9 mouse cellular contexts compared by ENCODE assay signal in genomic region chr2:25197191-25197590, GRCm38 (mm10). TPM values are rescaled to one million over a fixed set of nuclear protein-coding genes. Genes with fewer than 3 reads are reported as not detected.
DNase-seq lines count a peak whose midpoint lies in the region; ATAC-seq and TF ChIP-seq lines count a peak whose summit lies in the region.
"Had no signal": no experiment of that assay in that cellular context is flagged by ENCODE, and none has a peak within 500 bp of the region (broad histone marks: within the 10 kb centered on the region; RNA-seq: fewer than 3 reads in every experiment).

No protein-coding gene starts in this region.

- H3K4me1 ChIP-seq in kidney, postnatal 0 days (replicated peaks; ENCODE audit: insufficient read depth, low read length) = peaks cover 14% of the 10 kb centered on the region
- H3K4me1 ChIP-seq in bone marrow, adult 2 months (ENCODE audit: control insufficient read depth, insufficient read depth, low read length) = peaks cover 14% of the 10 kb centered on the region
- peaks cover 32% of the 10 kb centered on the region for H3K4me1 ChIP-seq in intestine, embryonic 16.5 days (ENCODE audit: control insufficient read depth, insufficient read depth, low read length)

- no peak for ATAC-seq in kidney, postnatal 0 days (replicated peaks; ENCODE audit: low FRiP score, low read depth)
- ATAC-seq in intestine, embryonic 16.5 days = 0 out of 2 replicates have a peak, but pooled peaks have one; percentile 9

- H3K36me3 ChIP-seq in kidney, postnatal 0 days (ENCODE audit: insufficient read depth, low read length) = peaks cover 21% of the 10 kb centered on the region
- H3K36me3 ChIP-seq in intestine, embryonic 16.5 days (ENCODE audit: control insufficient read depth, insufficient read depth, low read length) = no peaks in the 10 kb centered on the region; the same call in 1 of the 2 replicates

- 0 out of 2 replicates have a peak overlapping the region, but pooled peaks have one; percentile 14 for H3K9ac ChIP-seq in kidney, postnatal 0 days (ENCODE audit: low read depth, low read length)
- H3K9ac ChIP-seq in intestine, embryonic 16.5 days (ENCODE audit: low read depth, low read length) = peak overlapping the region; percentile 68
- H3K9ac ChIP-seq: neural tube, embryonic 13.5 days had no signal

- H3K4me2 ChIP-seq in kidney, postnatal 0 days (ENCODE audit: low read length) = peak overlapping the region; percentile 65
- peak overlapping the region; percentile 76 for H3K4me2 ChIP-seq in intestine, embryonic 16.5 days (ENCODE audit: low read depth, low read length)

- no peak for TF ChIP-seq CTCF in kidney, postnatal 0 days (IDR thresholded peaks at IDR 0.05; ENCODE audit: low read depth)
- no peak for TF ChIP-seq CTCF in bone marrow, adult 2 months (IDR thresholded peaks at IDR 0.05; ENCODE audit: control insufficient read depth, insufficient read depth, low read length)

- no peaks in the 10 kb centered on the region for H3K27me3 ChIP-seq in kidney, postnatal 0 days (ENCODE audit: insufficient read depth, low read length)
- no peaks in the 10 kb centered on the region for H3K27me3 ChIP-seq in intestine, embryonic 16.5 days (replicated peaks; ENCODE audit: control insufficient read depth, insufficient read depth, low read length)

- H3K9me3 ChIP-seq in kidney, postnatal 0 days (replicated peaks; ENCODE audit: low read length) = no peaks in the 10 kb centered on the region
- no peaks in the 10 kb centered on the region for H3K9me3 ChIP-seq in intestine, embryonic 16.5 days (ENCODE audit: control insufficient read depth, low read length)
- H3K9me3 ChIP-seq: neural tube, embryonic 13.5 days had no signal

- 22% methylated on average over 2 of the region's 2 CpGs for WGBS in kidney, postnatal 0 days
- WGBS in bone marrow, adult 2 months = 16% methylated on average over 2 of the region's 2 CpGs
- 33% methylated on average over 2 of the region's 2 CpGs for WGBS in intestine, embryonic 16.5 days

- DNase-seq in kidney, postnatal 0 days (ENCODE audit: low spot score) = no peak
- DNase-seq in kidney, postnatal 10 days = no peak
- DNase-seq in lung, postnatal 14 days = peak; percentile 24
- no peak for DNase-seq in left cerebral cortex, adult 11 months (ENCODE audit: low spot score)
- DNase-seq in ovary, adult 18-20 months (ENCODE audit: low spot score) = no peak
- no peak for DNase-seq in right cerebral cortex, adult 2 months (ENCODE audit: low spot score in 2 of 2)

- peak overlapping the region; percentile 91 for H3K27ac ChIP-seq in kidney, postnatal 0 days
- H3K27ac ChIP-seq in bone marrow, adult 2 months (ENCODE audit: control insufficient read depth, insufficient read depth, low read depth, low read length, poor library complexity) = peak overlapping the region; percentile 93
- peak overlapping the region; percentile 86 for H3K27ac ChIP-seq in intestine, embryonic 16.5 days (ENCODE audit: low read length)
- H3K27ac ChIP-seq: neural tube, embryonic 13.5 days had no signal

- H3K4me3 ChIP-seq in kidney, postnatal 0 days (replicated peaks; ENCODE audit: low read depth, low read length) = no peak overlapping the region
- H3K4me3 ChIP-seq in bone marrow, adult 2 months (replicated peaks; ENCODE audit: control insufficient read depth, low read depth, low read length) = peak overlapping the region; percentile 86
- H3K4me3 ChIP-seq in intestine, embryonic 16.5 days (ENCODE audit: low read length) = peak overlapping the region; percentile 54; the same call in 1 of the 2 replicates
- H3K4me3 ChIP-seq: neural tube, embryonic 13.5 days had no signal

- no peak for TF ChIP-seq POLR2A in bone marrow, adult 2 months (IDR thresholded peaks at IDR 0.05; ENCODE audit: borderline replicate concordance, control insufficient read depth, low read depth, low read length)

RNA-seq across cellular contexts. Expression of gene Tor4a, which starts 0.5 kb away (rescaled TPM):
- polyA plus RNA-seq in kidney, postnatal 0 days (2015; fragmentation: Nextera tagmentation; extraction: Ambion mirVana) = 10.8 and 12.0 TPM in 2 replicates
- 3.9 and 8.9 TPM in 2 replicates for polyA plus RNA-seq in bone marrow, adult 2 months (2011; ENCODE audit: insufficient read depth, insufficient read length, low replicate concordance, missing spikeins)
- 23.0 and 23.4 TPM in 2 replicates for polyA plus RNA-seq in intestine, embryonic 16.5 days (2015; fragmentation: Nextera tagmentation; extraction: Ambion mirVana)

RNA-seq across cellular contexts. Expression of gene Nelfb, which starts 14.1 kb away (rescaled TPM):
- polyA plus RNA-seq in kidney, postnatal 0 days (2015; fragmentation: Nextera tagmentation; extraction: Ambion mirVana) = 74.0 and 82.3 TPM in 2 replicates
- 26.7 and 38.0 TPM in 2 replicates for polyA plus RNA-seq in bone marrow, adult 2 months (2011; ENCODE audit: insufficient read depth, insufficient read length, low replicate concordance, missing spikeins)
- polyA plus RNA-seq in intestine, embryonic 16.5 days (2015; fragmentation: Nextera tagmentation; extraction: Ambion mirVana) = 99.9 and 102 TPM in 2 replicates

RNA-seq across cellular contexts. Expression of gene Nrarp, which starts 16.6 kb away (rescaled TPM):
- polyA plus RNA-seq in kidney, postnatal 0 days (2015; fragmentation: Nextera tagmentation; extraction: Ambion mirVana) = 19.9 and 21.6 TPM in 2 replicates
- 1.7 and 2.6 TPM in 2 replicates for polyA plus RNA-seq in bone marrow, adult 2 months (2011; ENCODE audit: insufficient read depth, insufficient read length, low replicate concordance, missing spikeins)
- 11.0 and 14.4 TPM in 2 replicates for polyA plus RNA-seq in intestine, embryonic 16.5 days (2015; fragmentation: Nextera tagmentation; extraction: Ambion mirVana)

RNA-seq across cellular contexts. Expression of gene Stpg3, which starts 17.2 kb away (rescaled TPM):
- polyA plus RNA-seq in kidney, postnatal 0 days (2015; fragmentation: Nextera tagmentation; extraction: Ambion mirVana) = 0.29 and 0.43 TPM in 2 replicates
- not detected in 2 replicates for polyA plus RNA-seq in bone marrow, adult 2 months (2011; ENCODE audit: insufficient read depth, insufficient read length, low replicate concordance, missing spikeins)
- polyA plus RNA-seq in intestine, embryonic 16.5 days (2015; fragmentation: Nextera tagmentation; extraction: Ambion mirVana) = not detected in 2 replicates

RNA-seq across cellular contexts. Expression of gene Fam166a, which starts 21.4 kb away (rescaled TPM):
- polyA plus RNA-seq in kidney, postnatal 0 days (2015; fragmentation: Nextera tagmentation; extraction: Ambion mirVana) = 0.28 and 0.62 TPM in 2 replicates
- not detected in 2 replicates for polyA plus RNA-seq in bone marrow, adult 2 months (2011; ENCODE audit: insufficient read depth, insufficient read length, low replicate concordance, missing spikeins)
- polyA plus RNA-seq in intestine, embryonic 16.5 days (2015; fragmentation: Nextera tagmentation; extraction: Ambion mirVana) = 0.12 and 0.62 TPM in 2 replicates
